Mouse (Mus musculus) stomach, postnatal 0 days (tissue): ENCODE results near the gene Twf2.
A peak's percentile ranks its signal among the peaks of the same experiment; 100 is the strongest.

ENCODE experiments used
- CTCF ChIP-seq: IDR thresholded peaks from 2 replicates; pipeline ENCODE4 v1.5.1; 2016; ENCODE audit warnings: antibody characterized with exemption, low read depth, mild to moderate bottlenecking, moderate library complexity
- EP300 ChIP-seq: optimal IDR thresholded peaks from 2 replicates; pipeline ENCODE3; 2016; ENCODE audit warnings: antibody characterized with exemption

DNA sequence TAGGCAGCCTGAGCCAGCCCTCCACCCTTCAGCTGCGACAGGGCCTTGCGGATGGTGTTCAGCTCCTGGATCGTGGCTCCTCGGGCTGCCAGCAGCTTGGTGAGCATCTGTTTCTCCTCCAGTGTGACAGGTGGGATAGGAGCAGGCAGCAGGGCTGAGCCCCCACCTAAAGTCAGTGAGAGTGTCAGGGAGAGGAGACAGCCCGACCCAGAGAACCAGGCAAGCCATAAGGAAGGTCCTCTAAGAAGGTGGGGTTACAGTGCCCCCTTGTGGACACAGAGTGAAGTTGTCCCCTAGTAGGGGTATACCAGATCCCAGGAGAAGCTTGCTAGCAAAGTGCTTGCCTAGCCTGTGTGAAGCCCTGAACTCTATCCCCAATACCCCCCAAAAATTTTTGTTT is 46.5 kb upstream of the Twf2 start:
- TF ChIP-seq CTCF (peak; percentile 74), EP300 (no peak)
